Mouse (Mus musculus) thymus, postnatal 25 days (tissue): Measurements from ENCODE around the gene Agpat3.
A peak's percentile ranks its signal among the peaks of the same experiment; 100 is the strongest.

ENCODE experiments used
- DNase-seq: peaks from one replicate; pipeline ENCODE4 v3.0.0; 2022

Agpat3 gene

GRCm38 (mm10) chr10:78323214-78323880 lies 28.9 kb downstream of the Agpat3 start:
- no peak for DNase-seq

- no peak for DNase-seq
These were observed 29.5 kb downstream of the Agpat3 start for GRCm38 (mm10) chr10:78322806-78323205.

GRCm38 (mm10) chr10:78321133-78321757 lies 31.0 kb downstream of the Agpat3 start:
- DNase-seq: no peak

GRCm38 (mm10) chr10:78320526-78320925 lies 31.8 kb downstream of the Agpat3 start:
- DNase-seq: no peak

GRCm38 (mm10) chr10:78319940-78320339 lies 32.3 kb downstream of the Agpat3 start:
- DNase-seq: no peak

GRCm38 (mm10) chr10:78317270-78317923 lies 34.9 kb downstream of the Agpat3 start:
- no peak for DNase-seq

- DNase-seq: no peak
These were observed 35.8 kb downstream of the Agpat3 start for GRCm38 (mm10) chr10:78316228-78317087.

GRCm38 (mm10) chr10:78315145-78315544 lies 37.1 kb downstream of the Agpat3 start:
- DNase-seq: no peak

- no peak for DNase-seq
These were observed 40.2 kb downstream of the Agpat3 start for GRCm38 (mm10) chr10:78311886-78312635.

GRCm38 (mm10) chr10:78310747-78311267 lies 41.5 kb downstream of the Agpat3 start:
- no peak for DNase-seq

GRCm38 (mm10) chr10:78308617-78309016 lies 43.7 kb downstream of the Agpat3 start:
- DNase-seq: no peak

- DNase-seq: no peak
These were observed 44.9 kb downstream of the Agpat3 start for GRCm38 (mm10) chr10:78307391-78307790.

GRCm38 (mm10) chr10:78306027-78306426 lies 46.3 kb downstream of the Agpat3 start:
- no peak for DNase-seq

GRCm38 (mm10) chr10:78304996-78305395 lies 47.3 kb downstream of the Agpat3 start:
- DNase-seq: no peak

- peak; percentile 36 for DNase-seq
These were observed 48.6 kb downstream of the Agpat3 start for GRCm38 (mm10) chr10:78303675-78304074.

- no peak for DNase-seq
These were observed 52.2 kb downstream of the Agpat3 start for GRCm38 (mm10) chr10:78300061-78300460.

GRCm38 (mm10) chr10:78298651-78299644 lies 53.3 kb downstream of the Agpat3 start:
- peak; percentile 58 for DNase-seq

GRCm38 (mm10) chr10:78297576-78298484 lies 54.5 kb downstream of the Agpat3 start:
- DNase-seq: peak; percentile 92

GRCm38 (mm10) chr10:78296980-78297379 lies 55.3 kb downstream of the Agpat3 start:
- no peak for DNase-seq

GRCm38 (mm10) chr10:78296371-78296770 lies 55.9 kb downstream of the Agpat3 start:
- DNase-seq: no peak
